Mouse (Mus musculus) hindlimb bud, embryonic 11.5 days (tissue): ENCODE data around the gene Calml3.
"Not testable (repeated sequence)": the region's sequence is repeated elsewhere in the genome, so short reads cannot be mapped to it uniquely, and the experiment has no call there.

ENCODE experiments used
- DNase-seq: peaks from one replicate; pipeline ENCODE4 v3.0.0-alpha.2; 2012; ENCODE audit warnings: low read depth, low spot score; ENCODE audit errors: extremely low spot score

The Calml3 gene

DNA sequence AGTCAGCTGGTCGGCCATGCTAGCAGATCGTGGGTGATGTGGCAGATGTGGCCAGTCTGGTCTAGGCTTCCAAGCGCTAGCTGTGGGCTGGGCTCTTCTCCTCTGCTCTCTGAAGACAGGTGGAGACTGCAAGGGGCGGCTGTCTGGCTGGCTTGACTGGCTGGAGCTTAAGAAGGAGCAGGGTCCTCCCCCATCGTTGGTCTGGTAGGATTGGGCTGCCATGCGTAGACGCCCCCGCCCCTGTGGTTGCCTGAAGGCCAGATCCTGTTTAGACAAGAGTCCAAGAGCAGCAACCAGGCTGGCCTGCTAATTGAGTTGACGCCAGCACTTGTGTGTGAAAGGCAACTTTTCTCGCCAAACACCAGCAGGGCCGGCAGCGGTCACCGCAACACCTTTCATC is at the start of gene Calml3:
Calml3 (minus strand) TSS at position 131 of the 400 bp plus-strand sequence.
- DNase-seq, result no peak

DNA sequence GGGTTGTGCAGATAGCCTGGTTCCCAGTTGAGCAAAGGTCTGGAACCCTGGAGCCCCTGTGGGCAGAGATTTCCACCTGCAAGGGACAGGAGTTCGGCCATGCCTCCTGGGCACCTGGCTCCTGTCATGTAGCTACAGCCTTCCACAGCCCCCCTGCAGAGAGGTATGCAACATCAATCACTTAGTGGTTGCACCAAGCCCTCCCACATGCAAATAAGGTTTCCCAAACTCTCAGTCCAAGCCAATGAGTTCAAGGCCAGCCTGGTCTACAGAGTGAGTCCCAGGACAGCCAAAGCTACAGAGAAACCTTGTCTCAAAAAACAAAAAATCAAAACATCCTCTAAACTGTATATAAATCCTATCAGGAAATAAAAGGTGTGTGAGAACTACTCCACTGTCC is 46.2 kb upstream of the Calml3 start:
- DNase-seq, result no peak

GRCm38 (mm10) chr13:3840662-3841061 is 36.5 kb upstream of the Calml3 start:
- not testable (repeated sequence) for DNase-seq

- DNase-seq, result not testable (repeated sequence)
Measured at GRCm38 (mm10) chr13:3837312-3837807, 33.2 kb upstream of the Calml3 start, which contains the start of gene Calm4. TSS of gene Calm4 (plus strand) at chr13:3837757.

- DNase-seq, result not testable (repeated sequence)
Measured at GRCm38 (mm10) chr13:3833644-3834043, 29.5 kb upstream of the Calml3 start.

- no peak for DNase-seq
Measured at GRCm38 (mm10) chr13:3832450-3832849, 28.3 kb upstream of the Calml3 start.

DNA sequence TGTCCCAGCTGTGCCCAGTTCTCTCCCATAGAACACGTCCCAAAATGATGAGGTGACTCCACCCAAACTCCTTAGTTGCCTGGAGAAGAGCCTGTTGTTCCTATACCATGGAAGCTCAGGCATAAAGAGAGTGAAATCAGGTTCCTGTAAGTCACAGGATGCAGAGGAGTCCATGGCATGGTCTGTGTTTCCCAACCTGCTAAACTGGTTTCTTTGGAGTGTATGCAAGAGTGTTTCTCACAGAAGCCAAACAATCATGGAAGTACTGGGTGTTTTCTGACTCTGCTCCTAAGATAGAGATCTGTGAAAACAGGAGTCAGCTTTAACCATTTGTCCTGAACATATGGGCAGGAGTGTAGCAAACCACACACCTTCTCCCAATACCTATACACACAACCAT is 27.9 kb upstream of the Calml3 start:
- DNase-seq, result no peak

DNA sequence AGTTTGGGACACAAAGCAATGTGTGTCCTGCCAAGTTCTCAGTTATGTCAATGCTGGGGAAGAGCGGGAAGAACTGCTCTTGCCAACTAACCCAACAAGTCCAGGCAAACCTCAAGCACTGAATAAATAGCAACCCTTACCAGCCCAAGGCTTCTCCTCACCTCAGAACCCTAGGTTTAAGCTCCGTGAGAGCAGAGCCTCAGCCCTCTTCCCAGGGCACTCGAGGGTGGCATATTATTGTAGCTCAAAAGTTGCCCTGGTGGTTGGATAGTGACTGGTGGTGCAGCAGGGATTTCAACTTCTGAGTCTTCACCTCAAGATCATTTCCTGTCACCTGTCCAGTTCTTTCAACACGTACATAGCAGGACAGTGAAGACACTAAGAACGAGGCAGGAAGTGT is 27.4 kb upstream of the Calml3 start:
- no peak for DNase-seq

GRCm38 (mm10) chr13:3825726-3826125 is 21.6 kb upstream of the Calml3 start:
- DNase-seq, result no peak

DNA sequence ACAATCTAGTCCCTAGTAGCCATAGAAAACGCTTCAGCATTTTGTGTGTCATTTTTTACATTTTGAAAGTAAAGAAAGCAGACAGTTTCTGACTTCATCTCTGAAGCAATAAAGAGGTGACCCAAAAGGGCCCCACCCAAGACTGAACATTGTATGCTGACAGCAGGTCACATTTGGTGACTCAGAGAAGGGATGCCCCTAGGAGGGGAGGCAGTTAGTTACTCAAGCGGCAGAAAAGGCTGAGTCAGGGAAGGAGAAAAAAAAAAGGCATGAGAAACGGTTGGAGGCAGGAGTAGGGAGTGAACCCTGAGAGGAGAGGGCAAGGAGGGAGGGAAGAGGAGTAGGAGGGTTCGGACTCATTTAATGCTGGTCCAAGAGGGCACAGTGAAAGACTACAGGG is 18.0 kb upstream of the Calml3 start:
- DNase-seq, result no peak

DNA sequence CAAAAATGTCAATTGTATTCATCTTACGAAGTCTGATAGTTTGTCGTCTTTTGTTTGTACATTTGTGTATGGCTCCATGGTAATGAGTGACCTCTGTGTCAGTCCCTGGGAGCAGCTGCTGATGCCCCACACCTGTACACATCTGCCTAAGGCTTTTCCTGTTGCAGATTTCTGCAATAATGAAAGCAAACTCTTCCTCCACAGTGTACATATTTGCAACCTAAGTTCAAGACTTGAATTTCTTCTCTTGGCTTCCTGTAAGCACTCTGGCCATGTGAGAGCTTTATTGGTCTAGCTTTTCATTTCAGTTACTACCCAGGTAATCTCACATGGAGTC is 14.6 kb upstream of the Calml3 start:
- DNase-seq, result no peak

DNA sequence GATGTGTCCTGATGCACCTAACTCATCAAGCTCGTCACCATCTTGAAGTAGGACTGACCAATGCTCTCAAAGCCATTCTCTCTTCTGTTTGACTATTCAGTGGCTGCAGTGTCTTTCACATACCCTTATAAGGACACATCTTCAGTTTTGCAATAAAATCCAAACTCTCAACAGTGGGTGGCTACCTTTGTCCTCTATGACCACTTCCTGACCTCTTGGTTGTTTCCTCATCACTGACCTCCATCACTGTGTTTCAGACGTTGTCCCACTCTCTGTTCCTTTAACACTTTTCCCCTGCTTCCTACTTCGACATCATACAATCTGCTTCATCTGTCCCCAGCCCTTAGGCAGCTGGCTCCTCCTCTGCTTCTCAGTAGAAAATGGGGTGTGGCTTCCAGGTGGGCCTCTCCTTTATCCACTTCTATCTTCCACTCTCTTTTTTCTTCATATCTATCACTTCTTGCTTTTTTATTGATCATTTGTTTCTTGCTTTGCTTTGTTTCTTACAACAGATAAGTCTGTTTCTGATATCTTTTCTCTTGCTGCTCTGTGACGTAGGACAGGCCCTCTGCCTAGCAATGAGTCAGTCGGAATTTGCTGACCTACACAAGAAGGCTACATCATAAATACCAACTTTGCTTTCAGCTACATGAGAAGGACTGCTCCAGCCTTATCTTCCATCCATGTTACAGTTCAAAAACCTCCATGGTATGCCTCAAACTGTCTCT is 14.1 kb upstream of the Calml3 start:
- DNase-seq, result no peak

DNA sequence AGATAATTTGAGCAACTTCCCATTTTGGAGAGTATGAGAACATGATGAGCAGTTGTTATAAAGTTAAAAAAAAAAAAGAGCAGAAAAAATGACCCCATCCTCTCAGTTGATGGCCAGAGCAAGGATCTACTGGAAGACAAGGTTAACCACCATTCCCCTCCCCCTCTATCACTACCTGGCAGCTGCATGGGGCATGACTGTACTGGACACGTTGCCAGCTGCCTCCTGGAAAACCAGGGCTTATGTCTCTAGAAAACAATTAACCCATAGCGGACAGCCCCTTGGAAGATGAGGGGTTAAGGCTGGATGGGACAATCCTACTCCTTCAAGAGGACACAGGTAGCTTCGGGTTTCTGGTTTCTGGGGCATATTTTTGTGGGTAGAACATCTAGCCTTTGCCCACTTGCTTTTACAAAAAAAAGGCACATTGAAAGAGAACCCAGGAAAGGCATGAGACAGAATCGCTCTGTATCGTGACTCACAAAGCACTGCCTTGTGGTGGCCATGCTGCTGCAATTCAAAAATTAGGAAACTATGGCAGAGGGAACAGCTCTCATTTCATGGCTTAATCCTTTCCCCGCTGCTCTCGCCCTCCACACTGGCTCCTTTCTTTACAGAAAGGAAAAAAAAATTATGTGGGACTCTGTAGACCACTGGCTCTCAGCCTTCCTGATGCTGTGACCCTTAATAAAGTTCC is 3.2 kb upstream of the Calml3 start:
- no peak for DNase-seq

DNA sequence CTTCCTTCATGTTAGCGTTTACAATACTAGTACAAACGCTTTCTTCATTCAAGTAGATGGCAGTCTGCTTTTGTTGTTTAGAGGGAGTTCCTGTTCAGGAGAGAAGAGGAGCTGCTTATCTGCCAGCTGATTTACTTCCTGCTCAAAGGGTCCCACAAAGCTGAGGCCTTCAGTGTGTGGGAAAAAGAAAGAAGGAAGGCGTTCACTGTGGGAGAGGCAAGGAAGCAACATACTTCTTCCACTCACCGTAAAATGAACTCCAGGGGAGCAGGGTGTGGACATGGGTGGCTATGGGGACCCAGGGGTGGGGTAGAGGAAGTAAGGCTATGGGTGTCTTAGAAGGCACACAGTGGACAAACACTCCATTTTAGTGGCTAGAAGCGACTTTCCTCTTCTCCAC is 1.5 kb upstream of the Calml3 start:
- DNase-seq, result no peak

DNA sequence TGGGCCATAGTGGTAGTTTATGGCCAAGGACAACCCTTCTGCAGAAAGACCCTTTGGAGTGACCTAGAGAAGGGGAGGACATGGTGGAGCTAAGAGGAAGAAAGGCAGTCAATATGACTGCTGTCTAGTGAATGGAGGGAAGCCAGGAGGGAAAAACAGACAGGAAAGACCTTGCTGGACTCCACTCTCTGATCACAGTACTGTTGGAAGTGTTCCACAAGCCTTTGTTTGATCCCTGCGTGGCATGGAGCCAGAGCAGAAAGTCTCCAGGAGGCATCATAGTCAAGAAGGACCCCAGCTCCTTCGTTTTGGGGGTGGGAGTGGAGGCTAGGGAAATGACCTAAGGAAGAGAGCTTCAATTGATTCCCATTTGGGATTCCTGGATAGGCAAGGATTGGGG is 1.0 kb upstream of the Calml3 start:
- no peak for DNase-seq

- no peak for DNase-seq
Measured at GRCm38 (mm10) chr13:3799386-3799785, 4.7 kb downstream of the Calml3 start.

- no peak for DNase-seq
Measured at GRCm38 (mm10) chr13:3798751-3799150, 5.4 kb downstream of the Calml3 start.

GRCm38 (mm10) chr13:3796649-3797048 is 7.5 kb downstream of the Calml3 start:
- no peak for DNase-seq

DNA sequence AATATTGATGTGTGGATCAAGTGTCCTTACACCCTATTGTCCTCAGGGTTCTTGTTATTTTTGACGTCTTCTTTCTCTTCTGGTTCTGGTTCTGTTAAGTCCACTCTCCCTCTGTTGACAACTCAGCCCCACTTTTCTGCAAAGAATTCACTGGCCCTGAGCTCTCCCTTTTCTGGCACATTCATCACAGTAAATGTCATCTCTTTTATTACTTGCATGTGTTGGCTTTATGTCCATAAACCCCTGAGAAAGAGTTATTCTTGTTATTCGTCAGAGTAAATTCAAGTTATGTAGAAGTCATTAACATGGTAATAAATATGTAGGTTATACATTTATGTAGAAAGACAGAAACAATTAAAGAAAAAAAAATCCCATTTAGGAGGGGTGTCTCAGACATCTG is 14.6 kb downstream of the Calml3 start:
- DNase-seq, result peak; percentile 20

DNA sequence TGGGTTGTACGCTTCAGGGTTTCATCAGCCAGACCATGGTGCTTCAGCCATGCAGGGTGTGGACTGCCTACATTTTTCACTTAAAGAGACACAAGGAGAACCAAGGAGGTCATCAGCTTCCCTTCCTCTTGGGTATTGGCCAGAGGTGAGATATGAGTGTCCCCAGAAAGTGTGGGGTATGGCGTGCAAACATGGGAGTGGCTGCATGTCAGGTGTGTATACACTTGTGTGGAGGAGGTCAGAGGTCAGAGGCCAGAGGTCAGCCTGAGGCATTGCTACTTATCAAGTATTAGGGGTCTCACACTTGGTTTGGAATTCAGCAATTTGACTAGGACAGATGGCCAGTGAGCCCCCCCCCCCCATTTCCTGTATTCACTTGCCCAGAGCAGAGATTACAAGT is 15.5 kb downstream of the Calml3 start:
- DNase-seq, result no peak

GRCm38 (mm10) chr13:3787644-3788043 is 16.5 kb downstream of the Calml3 start:
- no peak for DNase-seq

DNA sequence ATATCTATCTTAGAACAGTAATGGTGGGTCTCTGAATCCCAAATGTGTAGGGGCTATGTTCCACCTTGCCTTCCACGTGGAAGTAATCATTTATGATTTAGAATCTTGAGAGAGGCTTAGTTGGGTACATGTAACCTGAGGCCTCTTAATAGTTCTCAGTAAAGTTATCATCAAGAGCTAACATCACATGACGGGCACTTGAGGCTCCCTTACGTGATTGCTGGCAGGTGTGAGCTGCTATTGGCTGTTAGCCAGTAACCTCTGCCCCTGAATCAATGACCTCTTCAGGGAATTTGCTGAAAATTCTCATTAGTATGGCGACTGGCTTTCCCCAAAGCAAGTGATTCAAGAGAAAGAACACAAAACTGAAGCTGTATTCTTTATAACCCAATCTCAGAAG is 17.0 kb downstream of the Calml3 start:
- no peak for DNase-seq
